Mouse (Mus musculus) CH12.LX (cell line): Measurements from ENCODE around the gene Mpzl2. TPM values are rescaled to one million over a fixed set of nuclear protein-coding genes. Genes with fewer than 3 reads are reported as not detected.
A peak's percentile ranks its signal among the peaks of the same experiment; 100 is the strongest.

ENCODE experiments used
- DNase-seq: peaks from one replicate; pipeline ENCODE4 v3.0.0-alpha.2; 2013; ENCODE audit errors: extremely low read depth
- H3K27ac ChIP-seq: 2 replicates; pipeline ENCODE4 v1.5.1; 2012; ENCODE audit warnings: low read depth, mild to moderate bottlenecking, control low read depth, moderate library complexity; ENCODE audit not compliant: insufficient read depth
- H3K27me3 ChIP-seq: replicated peaks from 2 replicates; pipeline ENCODE3; 2012; ENCODE audit warnings: inconsistent platforms
- H3K36me3 ChIP-seq, 2 experiments: replicated peaks in 1 of 2; 2 replicates each; pipeline versions ENCODE3 to v1.6.1; 2012; ENCODE audit warnings: inconsistent platforms in 1 of 2, low read length in 1 of 2, mild to moderate bottlenecking in 1 of 2, mixed read lengths in 1 of 2, moderate library complexity in 1 of 2; ENCODE audit not compliant: control insufficient read depth in 1 of 2, insufficient read depth in 1 of 2
- H3K4me1 ChIP-seq, 2 experiments: 2 replicates each; pipeline ENCODE4 v1.6.1; 2012; ENCODE audit warnings: inconsistent platforms in 1 of 2, moderate library complexity in 1 of 2; ENCODE audit not compliant: insufficient read depth in 2 of 2, control insufficient read depth in 1 of 2
- H3K4me2 ChIP-seq: 2 replicates; pipeline ENCODE4 v1.6.1; 2012; ENCODE audit warnings: low read depth, mild to moderate bottlenecking, control low read depth; ENCODE audit not compliant: poor library complexity, insufficient read depth, severe bottlenecking
- H3K4me3 ChIP-seq, 3 experiments: fragments of 150-350 bp in 1 of 3; sonication (generic) in 1 of 3; replicated peaks in 1 of 3; 2 replicates each; pipeline versions ENCODE3 to v1.5.1; 2011 to 2012; ENCODE audit warnings: low read depth in 2 of 3, low read length in 2 of 3, mild to moderate bottlenecking in 2 of 3, moderate library complexity in 2 of 3, control low read depth in 1 of 3, improper control_type of control experiment in 1 of 3, inconsistent platforms in 1 of 3, mixed read lengths in 1 of 3; ENCODE audit not compliant: poor library complexity in 1 of 3
- H3K79me2 ChIP-seq: replicated peaks from 2 replicates; pipeline ENCODE4 v1.6.1; 2012; ENCODE audit warnings: mild to moderate bottlenecking, moderate library complexity; ENCODE audit not compliant: control insufficient read depth, poor library complexity, insufficient read depth, severe bottlenecking; ENCODE audit errors: extremely low read depth
- H3K9ac ChIP-seq: 2 replicates; pipeline ENCODE4 v1.6.1; 2012; ENCODE audit warnings: low read depth, mild to moderate bottlenecking, control low read depth, moderate library complexity; ENCODE audit not compliant: insufficient read depth
- H3K9me3 ChIP-seq: replicated peaks from 2 replicates; pipeline ENCODE3; 2012; ENCODE audit warnings: low read length, inconsistent platforms, mixed read lengths
- ELF1 ChIP-seq: IDR thresholded peaks from 2 replicates; pipeline ENCODE4 v1.6.1; 2014; ENCODE audit warnings: low read depth, mild to moderate bottlenecking, inconsistent platforms, low read length, improper control_type of control experiment
- EP300 ChIP-seq: IDR thresholded peaks from 2 replicates; pipeline ENCODE4 v1.6.1; 2011; ENCODE audit warnings: low read length, improper control_type of control experiment
- GABPA ChIP-seq: IDR thresholded peaks from 2 replicates; pipeline ENCODE4 v1.6.1; 2012; ENCODE audit warnings: low read depth, low read length, improper control_type of control experiment, inconsistent platforms; ENCODE audit not compliant: insufficient replicate concordance
- IRF4 ChIP-seq: IDR thresholded peaks from 2 replicates; pipeline ENCODE4 v1.6.1; 2014; ENCODE audit warnings: low read depth, mild to moderate bottlenecking, inconsistent platforms, low read length, improper control_type of control experiment
- JUN ChIP-seq: IDR thresholded peaks from 2 replicates; pipeline ENCODE4 v1.6.1; 2011; ENCODE audit warnings: low read depth, mild to moderate bottlenecking, low read length, improper control_type of control experiment, moderate library complexity; ENCODE audit not compliant: insufficient read depth
- JUND ChIP-seq: conservative IDR thresholded peaks from 2 replicates; pipeline ENCODE4 v1.6.1; 2011; ENCODE audit warnings: low read depth, low read length, improper control_type of control experiment
- KAT2A ChIP-seq: IDR thresholded peaks from 2 replicates; pipeline ENCODE4 v1.6.1; 2012; ENCODE audit warnings: low read length, improper control_type of control experiment, inconsistent platforms; ENCODE audit not compliant: insufficient replicate concordance
- MAX ChIP-seq: IDR thresholded peaks from 2 replicates; pipeline ENCODE4 v1.6.1; 2011; ENCODE audit warnings: low read length, improper control_type of control experiment
- MEF2A ChIP-seq: IDR thresholded peaks from 2 replicates; pipeline ENCODE4 v1.6.1; 2014; ENCODE audit warnings: low read depth, mild to moderate bottlenecking, inconsistent platforms, low read length, improper control_type of control experiment, borderline replicate concordance
- MXI1 ChIP-seq: IDR thresholded peaks from 2 replicates; pipeline ENCODE4 v1.6.1; 2011; ENCODE audit warnings: mild to moderate bottlenecking, low read depth, low read length, improper control_type of control experiment
- NELFE ChIP-seq: IDR thresholded peaks from 2 replicates; pipeline ENCODE4 v1.6.1; 2011; ENCODE audit warnings: low read depth, low read length, improper control_type of control experiment
- POLR2A ChIP-seq: IDR thresholded peaks from 2 replicates; pipeline ENCODE4 v1.6.1; 2011; ENCODE audit warnings: low read depth, mild to moderate bottlenecking, improper control_type of control experiment, low read length
- POLR2AphosphoS2 ChIP-seq: IDR thresholded peaks from 2 replicates; pipeline ENCODE4 v1.6.1; 2011; ENCODE audit warnings: low read depth, low read length, improper control_type of control experiment
- RCOR1 ChIP-seq: conservative IDR thresholded peaks from 2 replicates; pipeline ENCODE4 v1.6.1; 2012; ENCODE audit warnings: low read depth, mild to moderate bottlenecking, inconsistent platforms, low read length, improper control_type of control experiment
- TCF12 ChIP-seq: IDR thresholded peaks from 2 replicates; pipeline ENCODE4 v1.6.1; 2014; ENCODE audit warnings: low read depth, mild to moderate bottlenecking, inconsistent platforms, low read length, improper control_type of control experiment
- dilution Hi-C: fragments of 300-500 bp; cut with MboI; formaldehyde crosslinking; loops from 2 replicates; pipeline ENCODE4 v1.14.3; 2020; ENCODE audit warnings: low sequenced_read_pairs; ENCODE audit not compliant: extremely low pct_unique_long_range_greater_than_20kb, extremely low pct_ligation_motif_present
- in situ Hi-C: fragments of 300-500 bp; cut with MboI; formaldehyde crosslinking; loops from 3 replicates; pipeline ENCODE4 v1.14.3; 2019; ENCODE audit warnings: low sequenced_read_pairs, low pct_ligation_motif_present, low pct_unique_long_range_greater_than_20kb, mixed read lengths
- polyA plus RNA-seq: library from polyadenylated mRNA; unstranded; fragments of >175 nt; gene quantifications from 2 replicates; pipeline ENCODE4 v1.2.1, GENCODE M21; 2012; ENCODE audit warnings: low read depth; ENCODE audit not compliant: insufficient read length
- total RNA-seq, 2 experiments: library from RNA; depleted of rRNA; stranded (reverse); fragments of 300-350 nt in 1 of 2; fragments of >200 nt in 1 of 2; gene quantifications; 2 replicates each; pipeline ENCODE4 v1.2.3; 2012 to 2014

Gene Mpzl2
- total and polyA plus RNA-seq, 3 experiments, result 0.27 to 0.36 (median 0.30) TPM

DNA sequence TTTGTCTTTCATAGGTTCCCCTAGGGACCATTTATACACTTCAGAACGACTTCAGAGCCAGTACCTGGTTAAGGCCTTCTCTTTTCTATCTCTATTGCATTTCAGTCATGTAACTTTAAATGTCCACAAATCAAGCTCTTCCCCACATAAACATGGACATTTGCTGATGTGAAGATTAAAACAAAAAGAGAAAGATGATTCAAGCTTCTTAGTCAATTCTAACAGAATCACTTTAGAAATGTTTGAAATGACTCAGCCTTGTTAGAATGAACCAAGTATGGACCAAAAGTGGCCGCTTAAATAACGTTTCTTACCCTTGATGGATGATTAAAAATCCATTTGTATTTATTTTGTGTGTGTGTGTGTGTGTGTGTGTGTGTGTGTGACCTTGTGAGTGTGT is 16.0 kb upstream of the Mpzl2 start:
- dilution Hi-C loops, result no loop called here
- Histone ChIP-seq H3K79me2 (no peaks in the 10 kb centered on the region), H3K4me3 (no peak overlapping the region), H3K9me3 (no peaks in the 10 kb centered on the region), H3K9ac (no peak overlapping the region), H3K27me3 (peaks cover 2% of the 10 kb centered on the region), H3K4me1 (peaks cover 22 to 28% of the 10 kb centered on the region in 2 experiments), H3K36me3 (no peaks in the 10 kb centered on the region), H3K27ac (no peak overlapping the region), H3K4me2 (no peak overlapping the region)
- TF ChIP-seq GABPA (no peak), RCOR1 (peak; percentile 53; the same call in 1 of the 2 replicates), JUN (peak; percentile 77), MEF2A (peak; percentile 65; the same call in 1 of the 2 replicates), MAX (0 out of 2 replicates have a peak, but pooled peaks have one; percentile 20), NELFE (no peak), KAT2A (0 out of 2 replicates have a peak, but pooled peaks have one; percentile 21), POLR2AphosphoS2 (no peak), MXI1 (0 out of 2 replicates have a peak, but pooled peaks have one; percentile 36), TCF12 (0 out of 2 replicates have a peak, but pooled peaks have one; percentile 17), ELF1 (no peak), EP300 (peak; percentile 71), JUND (peak; percentile 80), IRF4 (peak; percentile 75; the same call in 1 of the 2 replicates)
- no peak for DNase-seq
- in situ Hi-C loops, result loop anchor here (25.0 kb wide), 1 partner anchor 364 kb away; the partner anchor contains the start of gene Fxyd2

DNA sequence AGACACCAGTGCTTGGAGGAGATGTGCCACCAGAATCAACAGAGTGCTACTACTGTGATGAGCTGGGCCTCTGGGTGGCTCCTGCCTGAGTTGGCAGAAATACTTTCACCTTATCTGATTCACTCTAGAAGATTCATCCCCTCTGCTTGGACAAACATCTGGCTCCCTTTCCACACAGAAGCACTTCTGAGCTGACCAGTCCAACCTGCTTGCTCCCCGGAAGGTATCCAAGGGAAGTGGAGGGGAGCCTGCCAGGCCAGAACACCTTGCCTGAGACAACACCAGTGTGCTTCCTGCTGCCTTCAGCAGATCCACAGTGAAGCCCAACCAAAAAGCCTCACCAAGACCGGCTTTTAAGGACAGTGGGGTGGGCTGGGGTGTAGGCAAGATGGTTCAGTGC is 15.4 kb upstream of the Mpzl2 start:
- no peak overlapping the region for H3K9ac ChIP-seq

More for the DNA sequence above, 15.4 kb upstream of the Mpzl2 start:
- Histone ChIP-seq H3K27ac (no peak overlapping the region), H3K27me3 (peaks cover 2% of the 10 kb centered on the region), H3K36me3 (no peaks in the 10 kb centered on the region), H3K4me1 (peaks cover 26 to 33% of the 10 kb centered on the region in 2 experiments), H3K9me3 (no peaks in the 10 kb centered on the region), H3K79me2 (no peaks in the 10 kb centered on the region), H3K4me2 (no peak overlapping the region), H3K4me3 (no peak overlapping the region)
- in situ Hi-C loops (loop anchor here (25.0 kb wide), 1 partner anchor 363 kb away; the partner anchor contains the start of gene Fxyd2), dilution Hi-C loops (no loop called here)
- TF ChIP-seq POLR2A (no peak), MXI1 (0 out of 2 replicates have a peak, but pooled peaks have one; percentile 5)
- no peak for DNase-seq
